Mouse (Mus musculus) monocyte, adult 2 months (primary cell): ENCODE results near the gene Nup214.

ENCODE experiments used
- DNase-seq, 2 experiments: peaks; one replicate each; pipeline ENCODE4 v3.0.0; 2022; ENCODE audit warnings: low spot score in 2 of 2, low read depth in 1 of 2

Gene Nup214

GRCm38 (mm10) chr2:32066005-32066404 is 91.8 kb downstream of the Nup214 start:
- no peak for DNase-seq

DNA sequence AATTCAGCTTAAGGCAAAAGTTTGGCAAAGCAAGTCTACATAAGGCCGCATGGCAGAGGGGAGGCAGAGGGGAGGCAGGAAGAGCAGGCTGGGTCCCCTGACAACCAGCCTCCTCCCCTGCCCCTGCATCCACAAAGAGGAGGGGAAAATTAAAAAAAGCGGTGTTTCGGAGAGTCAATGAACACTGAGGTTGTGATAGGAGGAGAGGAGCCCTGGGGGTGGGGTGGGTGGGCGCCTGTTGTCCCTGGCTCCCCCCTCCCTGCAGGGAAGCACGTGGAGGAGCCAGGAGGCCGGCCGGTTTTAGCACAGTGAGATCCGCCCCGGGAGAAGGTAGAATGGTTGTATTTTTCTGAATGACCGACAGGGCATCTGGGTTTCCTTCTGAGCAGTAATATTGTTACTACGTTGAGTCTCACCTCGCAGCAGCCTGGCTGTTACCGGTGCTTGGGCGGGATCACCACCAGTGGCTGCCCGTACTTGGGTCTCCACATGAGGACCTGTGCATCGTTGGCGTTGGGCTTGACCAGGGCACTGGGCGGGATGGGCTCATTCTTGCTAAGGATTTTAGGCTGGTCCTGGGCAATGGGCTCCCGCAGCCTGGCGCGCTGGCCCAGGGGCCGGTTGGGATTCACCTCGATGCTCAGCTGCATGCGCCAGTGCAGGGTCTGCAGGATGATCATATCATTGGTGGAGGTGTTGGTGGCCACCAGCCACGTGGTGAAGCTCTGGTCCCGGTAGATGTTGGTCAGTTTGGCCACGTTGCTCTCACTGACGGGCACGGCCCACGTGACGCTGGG is 94.8 kb downstream of the Nup214 start:
- DNase-seq: no peak

DNA sequence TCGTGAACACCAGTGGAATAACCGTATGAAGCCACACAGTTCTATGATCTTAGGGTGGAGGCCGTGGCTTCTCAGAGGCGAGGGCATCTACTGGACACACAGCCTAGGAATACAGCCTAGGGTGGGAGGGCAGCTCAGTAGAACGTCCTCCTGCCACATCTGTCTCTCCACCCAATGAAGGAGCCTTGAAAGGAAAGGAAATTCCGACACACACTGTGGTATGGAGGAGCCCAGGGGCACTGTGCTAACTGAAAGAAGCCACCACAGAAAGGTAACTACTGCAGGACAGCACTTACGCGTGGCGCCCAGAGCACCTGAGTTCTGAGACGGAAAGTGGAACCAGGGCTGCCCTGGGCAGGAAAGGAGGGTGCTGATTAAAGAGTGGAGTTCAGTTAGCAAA is 96.5 kb downstream of the Nup214 start:
- no peak for DNase-seq

- no peak for DNase-seq
These were observed 100.2 kb downstream of the Nup214 start for GRCm38 (mm10) chr2:32074404-32074803.

DNA sequence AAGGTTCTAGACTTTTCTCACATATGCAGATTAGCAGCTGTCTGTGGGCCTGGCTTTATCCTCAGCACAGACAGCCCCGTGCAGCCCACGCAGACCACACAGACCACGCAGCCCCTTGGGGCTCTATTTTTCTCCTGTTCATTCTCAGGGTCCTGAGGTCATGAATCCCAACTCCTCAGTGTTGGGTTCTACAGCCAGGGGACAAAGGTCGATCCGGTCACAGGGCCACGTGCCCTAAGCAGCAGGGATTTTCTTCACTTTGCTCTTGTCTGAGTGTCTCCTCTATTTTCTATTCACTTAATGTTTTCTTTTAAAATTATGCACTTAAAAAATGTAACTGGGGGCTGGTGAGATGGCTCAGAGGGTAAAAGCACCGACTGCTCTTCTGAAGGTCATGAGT is 101.1 kb downstream of the Nup214 start:
- DNase-seq: no peak

GRCm38 (mm10) chr2:32077744-32078143 is 103.5 kb downstream of the Nup214 start:
- no peak for DNase-seq

- peak in 1 of 2 experiments; percentile 23 for DNase-seq
These were observed 104.3 kb downstream of the Nup214 start for GRCm38 (mm10) chr2:32078522-32078921.

- no peak for DNase-seq
These were observed 105.0 kb downstream of the Nup214 start for GRCm38 (mm10) chr2:32079191-32079725.

GRCm38 (mm10) chr2:32080681-32081080 is 106.4 kb downstream of the Nup214 start:
- DNase-seq: no peak

DNA sequence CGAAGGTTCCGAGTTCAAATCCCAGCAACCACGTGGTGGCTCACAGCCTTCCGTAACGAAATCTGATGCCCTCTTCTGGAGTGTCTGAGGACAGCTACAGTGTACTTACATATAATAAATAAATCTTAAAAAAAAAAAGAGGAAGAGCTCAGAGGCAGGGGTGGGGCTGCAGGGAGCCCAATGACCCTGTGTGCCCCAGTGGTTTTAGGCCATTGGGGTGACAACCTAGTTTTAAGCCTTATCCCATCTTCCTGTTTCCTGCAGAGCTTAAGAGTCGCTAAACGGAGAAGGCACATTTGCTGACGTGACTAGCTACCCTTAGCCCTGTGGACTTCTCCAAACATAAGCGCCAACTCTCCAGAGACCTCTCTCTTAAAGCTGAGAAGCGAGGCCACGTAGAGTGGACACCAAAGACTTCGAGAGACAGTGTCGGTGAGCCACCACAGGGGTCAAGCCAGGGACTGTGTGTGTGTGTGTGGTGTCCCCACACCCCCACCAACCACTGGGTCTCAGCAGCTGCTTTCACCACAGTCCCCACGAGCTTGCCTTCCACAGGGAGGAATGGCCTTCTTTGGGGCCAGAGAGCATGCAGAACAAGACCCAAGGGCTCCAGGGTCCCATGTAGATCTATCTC is 107.2 kb downstream of the Nup214 start:
- DNase-seq: peak; percentile 45 to 53

GRCm38 (mm10) chr2:32082229-32082628 is 108.0 kb downstream of the Nup214 start:
- DNase-seq: no peak

DNA sequence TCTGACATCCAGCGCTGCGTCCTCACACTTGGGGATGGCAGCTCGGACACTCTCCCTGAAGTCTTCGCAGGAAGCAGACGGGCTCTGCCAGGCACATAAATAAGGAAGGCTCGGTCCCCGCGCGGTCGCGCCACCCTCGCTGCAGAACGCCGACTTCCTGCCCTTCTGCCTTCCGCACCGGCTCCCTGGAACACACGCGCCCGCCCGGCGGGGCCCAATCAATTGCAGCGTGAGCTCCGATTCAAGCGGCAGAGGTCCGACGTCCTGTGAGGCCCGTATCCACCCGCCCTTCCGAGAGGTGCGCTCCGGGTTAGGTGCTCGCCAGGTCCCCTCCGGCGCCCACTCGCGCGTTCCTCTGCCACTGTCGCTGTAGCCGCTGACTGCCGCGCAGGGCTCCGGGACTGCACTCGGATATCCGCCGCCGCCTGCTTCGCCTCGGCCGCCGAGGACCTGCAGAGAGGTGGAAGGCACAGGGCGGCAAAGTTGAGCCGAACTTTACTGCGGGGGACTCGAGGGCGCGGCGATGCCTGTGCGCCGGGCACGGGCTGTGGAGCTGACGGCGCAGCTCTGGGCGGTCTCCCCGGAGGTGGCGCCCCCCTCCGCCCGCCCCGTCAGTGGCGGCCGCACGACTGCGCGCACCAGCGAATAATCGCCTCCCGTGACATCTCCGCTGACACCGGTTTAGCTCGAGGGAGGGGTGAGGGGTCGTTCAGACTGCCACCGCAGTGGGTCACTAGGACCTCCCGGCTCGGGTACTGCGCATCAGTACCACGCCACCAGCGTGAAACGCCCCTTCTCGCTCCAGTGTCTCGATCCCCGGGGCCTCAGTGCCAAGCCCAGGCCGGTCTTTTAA is 109.1 kb downstream of the Nup214 start:
- peak; percentile 14 to 37 for DNase-seq

DNA sequence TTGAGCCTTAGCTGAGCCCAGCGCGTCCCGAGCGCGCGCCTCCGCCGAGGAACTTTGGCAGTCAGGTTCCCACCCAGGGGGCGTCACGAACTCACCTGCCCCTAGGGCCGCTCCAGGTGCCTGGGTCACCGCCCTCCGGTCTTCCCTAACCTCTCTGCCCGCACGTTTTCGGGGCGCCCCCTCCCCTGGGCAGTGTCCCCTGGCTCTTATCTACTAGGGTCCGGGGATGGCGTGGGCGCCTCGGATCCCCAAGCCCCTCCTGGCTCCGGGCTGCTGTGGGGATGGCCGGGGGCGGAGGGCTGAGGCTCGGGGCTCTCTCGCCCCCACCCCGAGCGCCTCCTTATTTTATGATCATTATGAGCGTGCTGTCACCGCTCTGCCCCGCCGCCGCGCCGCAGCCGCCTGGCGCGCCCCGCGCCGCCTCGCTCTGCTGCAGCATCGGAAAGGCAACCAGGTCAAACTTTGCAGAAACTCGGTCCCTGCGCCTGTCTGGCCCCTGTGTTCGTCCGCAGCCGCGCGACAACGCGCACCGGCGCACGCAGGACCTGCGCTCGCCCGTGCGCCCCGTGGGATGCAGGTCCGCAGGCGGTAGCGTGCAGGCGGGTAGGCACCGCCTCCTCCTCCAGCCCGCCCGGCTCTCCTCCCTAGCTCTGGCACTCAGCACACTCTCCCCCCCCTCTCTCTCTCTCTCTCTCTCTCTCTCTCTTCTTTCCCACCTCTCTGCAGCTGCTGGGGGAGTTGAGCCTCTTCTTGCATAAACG is 110.1 kb downstream of the Nup214 start, which contains the start of gene Fam78a:
Fam78a (minus strand) TSS at position 747 of the 761 bp plus-strand sequence.
- DNase-seq: no peak

GRCm38 (mm10) chr2:32084872-32085199 is 110.6 kb downstream of the Nup214 start:
- DNase-seq: no peak

GRCm38 (mm10) chr2:32085231-32085630 is 111.0 kb downstream of the Nup214 start:
- DNase-seq: no peak

DNA sequence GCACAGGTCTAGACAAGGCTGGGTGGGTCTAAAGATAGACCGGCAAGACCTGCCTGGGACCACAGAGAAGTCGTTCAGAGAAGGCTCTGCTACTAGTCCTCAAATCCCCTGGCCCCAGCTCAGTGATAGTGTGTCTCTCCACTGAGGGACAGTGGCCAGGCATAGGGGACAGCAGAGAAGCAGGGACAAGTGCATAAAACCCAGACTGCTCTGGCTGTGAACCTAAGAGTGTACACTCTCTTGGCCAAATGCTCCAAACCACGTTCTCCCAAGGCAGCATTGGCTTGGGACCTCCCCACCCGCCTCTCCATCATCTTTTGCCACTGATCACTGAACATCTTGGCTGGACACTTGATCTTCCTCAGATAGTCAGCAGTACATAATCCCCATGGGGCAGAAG is 113.4 kb downstream of the Nup214 start:
- DNase-seq: no peak

DNA sequence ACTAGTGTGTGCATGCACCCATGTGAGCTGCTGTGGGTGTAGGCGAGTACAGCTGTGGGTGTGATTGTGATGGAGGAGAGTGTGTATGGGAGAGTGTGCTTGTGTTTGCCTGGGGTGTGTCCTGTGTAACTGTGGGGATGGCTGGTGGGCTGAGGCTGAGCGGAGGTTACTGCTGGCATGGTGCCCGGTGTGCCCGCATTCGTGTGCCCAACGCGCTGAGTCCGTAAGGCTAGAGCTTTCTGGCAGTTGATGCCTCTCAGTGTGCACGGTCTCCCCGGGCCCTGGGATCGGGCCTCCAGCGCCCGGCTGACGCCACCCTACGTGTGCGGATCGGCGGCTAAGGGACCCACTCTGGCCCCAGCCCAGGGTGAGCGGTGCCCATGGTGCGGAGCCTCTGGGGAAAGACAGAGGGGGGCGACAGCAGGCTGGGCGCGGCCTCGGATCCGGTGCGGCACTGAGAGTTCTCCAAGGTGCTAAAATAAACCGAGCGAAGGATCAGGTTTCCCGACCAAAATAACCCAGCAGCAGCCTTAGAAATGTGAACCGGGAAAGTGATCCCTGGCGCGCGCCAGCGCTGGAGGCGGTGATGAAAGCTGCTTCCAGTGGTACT is 114.2 kb downstream of the Nup214 start:
- DNase-seq: no peak

GRCm38 (mm10) chr2:32089606-32090005 is 115.4 kb downstream of the Nup214 start:
- DNase-seq: peak; percentile 42 to 44

- no peak for DNase-seq
These were observed 115.9 kb downstream of the Nup214 start for GRCm38 (mm10) chr2:32090145-32090544.

DNA sequence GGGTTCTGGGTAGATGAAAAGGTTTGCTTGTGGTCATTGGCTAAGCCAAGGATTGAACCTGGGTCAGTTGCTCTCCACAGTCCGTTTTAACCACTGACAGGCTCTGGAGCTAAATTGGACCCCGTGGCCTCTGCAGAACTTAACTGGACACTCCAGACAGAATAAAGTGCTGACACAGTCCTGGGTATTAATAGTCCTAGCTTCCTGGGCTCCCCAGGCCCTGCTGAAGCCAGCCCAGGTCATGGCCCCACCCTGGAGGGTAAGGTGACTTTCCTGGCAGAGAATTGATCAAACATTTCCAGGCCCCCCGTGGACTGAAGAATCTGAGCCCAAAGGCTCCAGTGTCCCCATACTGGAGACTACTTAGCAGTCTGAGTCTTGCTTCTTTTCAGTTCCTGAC is 117.7 kb downstream of the Nup214 start:
- no peak for DNase-seq
